Mouse (Mus musculus) 416B (cell line): ENCODE data around the gene Sarm1.
"Not testable (repeated sequence)": the region's sequence is repeated elsewhere in the genome, so short reads cannot be mapped to it uniquely, and the experiment has no call there.

Experiments
- DNase-seq: peaks from one replicate; pipeline ENCODE4 v3.0.0; 2011; ENCODE audit warnings: low read depth

Sarm1 gene

DNA sequence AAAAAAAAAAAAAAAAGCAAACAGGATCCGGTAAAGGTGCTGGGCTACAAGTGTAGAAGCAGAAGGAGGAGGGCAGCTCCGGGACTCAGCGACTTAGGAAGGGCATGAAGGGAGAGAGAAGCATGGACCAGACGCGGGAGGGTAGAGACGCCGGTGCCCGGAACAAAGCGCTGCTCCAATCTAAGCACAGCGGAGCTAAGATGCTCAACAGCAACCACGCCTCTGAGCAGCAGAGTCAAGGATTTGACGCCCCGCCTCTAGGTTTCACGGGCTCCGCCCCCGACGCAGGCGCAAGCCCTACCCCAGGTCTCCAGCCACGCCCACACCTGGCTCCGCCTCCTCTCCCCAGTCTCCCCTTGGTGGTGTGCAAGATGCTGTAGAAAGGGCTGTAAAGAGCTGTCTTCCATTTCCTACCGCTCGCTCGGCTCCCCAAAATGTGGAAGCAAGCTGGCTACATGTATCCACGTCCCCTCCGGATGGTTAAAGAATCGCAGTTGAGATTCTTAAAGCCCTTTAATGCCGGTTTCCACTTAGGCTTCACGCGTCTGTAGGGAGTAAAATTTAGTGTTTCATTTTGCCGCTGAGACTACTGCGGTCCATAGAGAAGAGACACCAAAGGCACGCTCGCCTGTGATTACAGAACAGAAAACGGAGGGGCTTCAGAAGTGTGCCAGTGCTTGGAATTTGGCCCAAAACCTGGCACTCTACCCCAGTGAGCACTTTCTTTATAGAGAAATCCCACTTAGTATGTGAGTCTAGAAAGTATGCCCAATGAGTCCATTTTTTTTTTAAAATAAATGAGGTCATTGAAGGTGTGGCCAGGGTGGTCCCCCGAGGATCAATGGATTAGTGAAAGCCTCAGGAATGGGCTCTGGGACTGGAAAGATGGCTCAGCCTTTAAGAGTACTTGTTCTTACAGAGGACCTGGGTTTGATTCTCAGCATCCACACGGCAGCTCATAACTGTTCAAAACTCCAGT, at the start of gene Sarm1:
Sarm1 (minus strand) TSS at position 211 of the 979 bp plus-strand sequence.
- DNase-seq, result no peak

DNA sequence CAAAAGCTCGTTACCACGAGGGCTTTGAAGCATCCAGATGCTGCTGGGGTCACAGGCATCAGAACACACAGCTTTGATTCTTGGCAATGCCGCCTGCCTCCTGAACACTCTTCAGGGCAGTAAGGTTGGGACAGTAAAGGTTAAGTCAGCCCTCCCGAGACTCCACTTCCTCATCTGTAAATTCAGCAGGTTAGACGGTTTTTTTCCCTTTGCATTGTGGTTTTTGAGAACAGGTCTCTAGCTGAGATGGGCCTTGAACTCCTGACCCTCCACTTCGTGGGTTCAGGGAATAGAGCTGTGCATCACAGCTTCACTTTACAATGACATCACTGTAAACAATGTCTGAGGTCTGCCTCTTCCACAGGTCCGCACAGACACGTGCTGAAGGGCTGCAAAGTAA, 47.6 kb upstream of the Sarm1 start:
- peak; percentile 64 for DNase-seq

GRCm38 (mm10) chr11:78544449-78545111, 47.0 kb upstream of the Sarm1 start:
- DNase-seq, result peak; percentile 45

- DNase-seq, result peak; percentile 35
Observed at GRCm38 (mm10) chr11:78540358-78540757, 42.8 kb upstream of the Sarm1 start.

GRCm38 (mm10) chr11:78536690-78537084, 39.1 kb upstream of the Sarm1 start:
- DNase-seq, result no peak

GRCm38 (mm10) chr11:78536080-78536689, 38.6 kb upstream of the Sarm1 start, which contains the start of the genes Tnfaip1 and Ift20:
TSS of gene Tnfaip1 (minus strand) at chr11:78536332.
TSS of gene Ift20 (plus strand) at chr11:78536361.
- DNase-seq, result peak; percentile 100

GRCm38 (mm10) chr11:78535376-78536079, 38.0 kb upstream of the Sarm1 start:
- peak; percentile 82 for DNase-seq

GRCm38 (mm10) chr11:78534516-78534915, 37.0 kb upstream of the Sarm1 start:
- peak; percentile 20 for DNase-seq

GRCm38 (mm10) chr11:78531515-78531914, 34.0 kb upstream of the Sarm1 start:
- not testable (repeated sequence) for DNase-seq

DNA sequence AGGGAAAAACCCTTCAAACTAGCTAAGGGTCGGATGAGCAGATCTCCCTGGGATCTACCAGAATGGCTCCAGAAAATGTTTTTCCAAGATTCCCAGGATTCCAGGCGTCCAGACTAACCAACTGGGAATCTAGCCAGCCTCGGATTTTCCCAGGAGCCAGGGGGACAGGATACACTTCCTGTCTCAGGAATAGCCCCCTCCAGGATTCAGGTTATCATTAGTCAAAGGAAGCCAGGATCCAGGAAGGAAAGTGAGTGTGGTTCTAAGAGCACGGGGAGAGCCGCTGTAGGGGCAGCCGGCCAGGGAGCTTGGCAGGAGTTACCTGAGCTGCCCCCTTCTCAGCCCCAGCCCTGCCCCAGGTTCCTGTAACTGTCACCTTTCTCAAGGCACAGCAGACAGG, 33.5 kb upstream of the Sarm1 start:
- DNase-seq, result no peak

DNA sequence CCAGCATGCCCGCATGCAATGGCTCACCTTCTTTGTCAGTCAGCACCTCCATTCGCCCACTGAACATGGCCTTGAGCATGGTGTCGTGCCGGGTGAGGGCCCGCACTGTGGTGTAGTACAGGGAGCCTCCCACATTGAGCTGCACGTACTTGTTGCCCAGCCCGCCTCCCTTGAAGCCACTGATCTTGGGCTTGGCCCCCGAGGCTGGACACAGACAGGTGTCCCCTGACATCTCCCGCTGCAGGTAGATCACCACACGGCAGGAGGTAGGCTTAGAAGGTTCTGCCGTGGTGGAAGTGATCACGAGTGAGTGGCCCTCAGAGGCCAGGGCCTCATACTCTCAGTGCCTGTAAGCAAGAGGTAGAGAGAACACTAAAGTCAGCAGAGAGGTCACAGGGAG, 32.4 kb upstream of the Sarm1 start:
- no peak for DNase-seq

DNA sequence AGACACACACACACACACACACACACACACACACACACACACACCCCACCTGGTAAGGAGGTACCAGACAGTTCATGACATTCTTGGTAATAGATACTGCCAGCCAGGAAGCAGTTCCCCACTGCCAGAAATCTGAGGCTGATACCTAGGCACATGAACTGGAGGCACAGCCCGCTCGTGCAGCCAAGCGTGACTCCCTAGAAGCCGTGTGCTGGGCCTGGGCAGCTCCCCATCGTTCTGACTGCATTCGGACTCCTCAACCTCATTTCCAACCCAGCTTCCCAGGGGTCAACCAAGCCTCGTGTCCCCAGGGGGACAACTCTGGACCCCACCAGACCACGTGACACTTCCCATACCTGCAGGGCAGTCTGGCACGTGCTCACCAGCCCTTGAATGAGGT, 31.2 kb upstream of the Sarm1 start:
- DNase-seq, result no peak

DNA sequence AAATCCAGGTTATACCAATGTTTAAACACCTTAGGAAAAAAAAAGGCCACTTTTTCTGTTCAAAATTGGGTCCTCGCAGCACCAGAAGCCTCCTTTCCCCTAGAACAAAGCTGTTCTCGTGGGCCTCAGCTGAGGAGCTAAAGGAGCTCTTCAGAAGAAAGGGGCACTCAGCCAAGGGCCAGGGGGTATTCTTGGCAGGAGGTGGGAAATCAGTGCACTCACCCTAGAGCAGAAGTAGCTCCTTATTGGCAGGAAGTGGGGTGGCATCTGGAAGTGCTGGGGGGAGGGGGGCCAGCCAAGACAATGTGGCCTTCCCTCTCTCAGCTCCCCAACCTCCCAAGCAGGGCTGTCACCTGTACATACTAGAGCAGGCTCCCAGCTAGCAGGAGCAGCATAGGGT, 27.3 kb upstream of the Sarm1 start:
- no peak for DNase-seq

DNA sequence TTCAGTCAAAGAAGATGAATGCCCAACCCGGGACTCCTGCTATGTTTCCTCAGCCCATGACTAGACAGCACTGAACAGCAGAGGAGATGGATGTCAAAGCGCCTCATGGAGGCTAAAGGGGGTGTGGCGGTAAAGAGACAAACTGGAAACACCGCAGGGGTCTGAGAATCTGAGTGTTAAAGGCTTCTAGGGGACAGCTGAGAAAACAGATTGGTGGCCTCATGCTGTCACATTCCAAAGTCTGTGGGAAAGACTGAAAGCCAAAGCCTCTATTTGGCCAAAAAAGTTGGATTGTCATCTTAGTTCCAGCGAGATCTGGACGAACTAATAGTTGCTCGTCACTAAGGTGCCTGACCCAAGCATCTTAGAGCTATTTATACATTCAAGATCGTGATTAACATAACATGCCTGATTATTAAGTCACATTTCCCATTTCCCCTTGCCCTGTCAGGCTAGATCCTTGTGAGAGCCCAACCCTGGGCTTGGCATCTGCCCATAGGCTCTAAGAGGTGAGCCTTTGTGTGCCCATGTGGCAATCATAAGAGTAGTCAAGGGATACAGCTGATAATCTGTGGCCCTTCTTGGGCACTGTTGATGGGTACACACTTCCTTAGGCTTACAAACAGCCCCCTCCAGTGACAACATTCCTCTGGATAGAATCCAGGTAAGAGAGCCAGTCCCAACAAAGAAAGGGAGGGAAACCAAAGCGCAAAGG, 25.8 kb upstream of the Sarm1 start:
- no peak for DNase-seq

DNA sequence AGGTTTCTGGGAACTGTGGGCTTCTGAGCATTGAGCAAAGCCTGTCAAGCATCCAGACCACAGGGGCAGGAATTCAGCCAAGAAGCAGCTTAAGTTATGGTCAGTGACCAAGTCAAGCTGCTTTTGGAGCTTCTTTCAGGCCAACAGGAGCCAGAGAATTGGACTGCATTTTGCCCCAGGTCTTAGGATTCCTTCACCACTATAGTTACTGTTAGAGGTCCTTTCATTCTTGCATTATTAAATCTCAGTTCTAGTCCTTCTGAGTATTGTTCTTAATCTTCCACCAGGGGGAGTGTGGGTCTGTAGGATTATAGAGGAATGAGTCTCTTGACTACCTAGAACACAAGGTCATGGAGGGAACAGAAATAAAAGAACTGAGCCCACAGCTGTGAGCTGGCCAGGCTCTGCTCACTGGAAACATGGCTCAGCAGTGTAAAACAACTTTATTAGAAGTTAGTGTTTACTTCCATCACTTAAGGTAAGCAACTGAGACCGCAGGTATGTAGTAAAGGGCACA, 25.0 kb upstream of the Sarm1 start:
- DNase-seq, result peak; percentile 66

DNA sequence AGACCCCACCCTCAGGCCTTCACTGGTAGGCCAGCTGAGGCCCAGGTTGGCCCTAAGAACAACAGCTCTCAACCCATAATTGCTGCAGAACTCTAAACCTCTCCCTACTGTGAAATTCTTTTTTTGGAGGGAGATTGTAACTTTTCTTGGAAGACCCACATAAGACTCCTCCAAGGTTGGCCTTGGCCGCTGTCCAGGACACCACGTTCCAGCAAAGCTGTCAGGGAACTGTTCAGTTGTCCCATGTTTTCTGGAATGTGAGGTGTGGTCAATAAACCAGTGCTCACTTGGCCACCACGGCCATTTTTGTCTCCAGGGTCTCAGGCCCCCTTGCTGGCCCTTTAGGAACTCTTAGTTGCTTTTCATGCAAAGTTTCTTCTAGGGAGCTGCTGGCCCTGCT, 24.3 kb upstream of the Sarm1 start:
- DNase-seq, result no peak

DNA sequence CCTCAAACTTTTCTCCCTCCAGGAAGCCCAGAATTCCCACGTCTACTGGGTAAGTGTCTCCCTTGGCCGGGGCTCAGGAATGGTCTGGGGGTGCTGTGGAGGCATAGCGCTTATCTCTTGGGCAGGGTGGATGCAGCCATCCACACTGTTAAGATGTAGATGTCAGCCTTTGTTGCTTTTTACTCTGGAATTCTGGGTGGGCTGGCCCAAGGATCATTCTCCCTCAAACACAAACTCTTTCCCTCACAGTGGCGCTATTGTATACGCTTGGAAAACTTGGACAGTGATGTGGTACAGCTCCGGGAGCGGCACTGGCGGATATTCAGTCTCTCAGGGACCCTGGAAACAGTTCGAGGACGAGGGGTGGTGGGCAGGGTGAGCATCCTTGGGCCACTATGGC, 21.4 kb upstream of the Sarm1 start:
- DNase-seq, result no peak

DNA sequence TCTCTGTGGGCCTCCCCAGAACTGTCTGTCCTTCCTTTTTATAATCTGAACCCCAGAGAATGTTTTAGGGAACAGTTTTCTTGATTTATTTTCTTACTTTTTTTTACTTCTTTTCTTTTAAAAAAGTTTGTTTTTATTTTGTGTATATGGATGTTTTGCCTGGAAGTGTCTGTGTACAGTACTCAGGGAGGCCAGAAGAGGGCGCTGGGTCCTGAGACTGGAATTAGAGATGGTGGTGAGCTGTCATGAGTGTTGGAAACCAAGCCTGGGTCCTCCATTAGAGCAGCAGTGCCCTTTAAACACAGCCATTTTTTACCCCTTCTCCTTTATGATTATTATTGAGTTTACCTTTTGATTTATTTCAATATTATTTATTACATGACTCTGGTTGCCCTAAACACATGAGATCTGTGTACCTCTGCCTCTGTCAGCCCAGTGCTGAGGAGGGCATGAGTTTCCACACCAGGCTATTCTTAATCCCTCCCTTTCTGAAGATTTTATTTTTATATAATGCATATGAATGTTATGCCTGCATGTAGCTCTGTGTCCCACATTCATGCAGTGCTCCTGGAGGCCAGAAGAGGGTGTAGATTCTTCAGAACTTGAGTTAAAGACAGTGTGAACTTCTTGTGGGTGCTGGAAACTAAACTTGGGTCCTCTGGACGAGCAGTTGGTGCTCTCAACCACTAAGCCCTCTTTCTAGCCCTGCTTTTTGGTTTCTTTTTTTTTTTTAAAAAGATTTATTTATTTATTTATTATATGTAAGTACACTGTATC, 18.2 kb upstream of the Sarm1 start:
- DNase-seq, result peak; percentile 52

GRCm38 (mm10) chr11:78513106-78513790, 15.7 kb upstream of the Sarm1 start:
- DNase-seq, result no peak
